Mouse (Mus musculus): ENCODE data around the gene Nyx.

The Nyx gene

GRCm38 (mm10) chrX:13482576-13482975 lies 16.7 kb downstream of the Nyx start:
- in situ Hi-C loops (cut with MboI; ENCODE audit: low pct_unique_long_range_greater_than_20kb in 1 of 2, low sequenced_read_pairs in 2 of 2, unreplicated experiment in 1 of 2) = loop anchor here in 1 of 2 experiments (25.0 kb wide), 1 partner anchor 570 kb away; no protein-coding TSS in a partner anchor

DNA sequence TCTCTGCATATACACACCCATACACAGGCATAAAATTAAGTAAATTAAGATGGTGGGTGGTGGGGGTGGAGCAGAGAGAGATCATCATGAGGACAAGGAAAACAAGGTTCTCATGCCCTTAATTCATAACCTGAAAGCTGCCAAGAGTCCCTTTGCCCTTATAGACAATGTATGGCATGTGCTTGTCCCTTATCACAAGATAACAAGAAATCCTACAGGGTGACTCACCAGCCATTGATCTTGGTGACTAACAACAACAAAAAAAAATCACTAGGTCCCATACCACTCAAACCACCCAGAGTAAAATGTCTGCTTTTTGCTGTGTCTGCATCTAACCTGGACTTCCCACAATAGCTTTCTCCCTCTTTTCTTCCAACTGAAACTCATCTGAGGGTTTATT lies 18.5 kb downstream of the Nyx start:
- in situ Hi-C loops (cut with MboI; ENCODE audit: low pct_unique_long_range_greater_than_20kb in 1 of 2, low sequenced_read_pairs in 2 of 2, unreplicated experiment in 1 of 2) = loop anchor here in 1 of 2 experiments (25.0 kb wide), 1 partner anchor 572 kb away; no protein-coding TSS in a partner anchor

DNA sequence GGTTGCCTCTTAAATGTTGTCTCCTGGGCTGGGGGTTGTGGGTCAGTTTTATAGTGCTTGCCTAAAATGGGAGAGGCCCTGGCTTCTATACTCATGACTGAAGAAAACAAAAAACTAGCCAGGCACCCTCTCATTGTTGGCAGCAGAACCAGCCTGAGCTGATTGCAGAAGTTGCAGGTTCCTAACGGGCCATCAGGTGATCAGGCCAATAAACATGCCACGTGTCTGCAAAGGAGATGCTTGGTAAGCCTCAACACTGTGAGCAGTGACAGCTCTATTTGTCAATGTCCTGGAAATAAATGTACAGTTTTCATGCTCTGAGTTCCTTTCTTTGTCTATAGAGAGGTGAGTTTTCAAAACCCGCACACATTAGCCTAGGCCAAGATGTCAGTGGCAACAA lies 23.1 kb downstream of the Nyx start:
- in situ Hi-C loops (cut with MboI; ENCODE audit: low pct_unique_long_range_greater_than_20kb in 1 of 2, low sequenced_read_pairs in 2 of 2, unreplicated experiment in 1 of 2) = loop anchor here in 1 of 2 experiments (25.0 kb wide), 1 partner anchor 577 kb away; no protein-coding TSS in a partner anchor

DNA sequence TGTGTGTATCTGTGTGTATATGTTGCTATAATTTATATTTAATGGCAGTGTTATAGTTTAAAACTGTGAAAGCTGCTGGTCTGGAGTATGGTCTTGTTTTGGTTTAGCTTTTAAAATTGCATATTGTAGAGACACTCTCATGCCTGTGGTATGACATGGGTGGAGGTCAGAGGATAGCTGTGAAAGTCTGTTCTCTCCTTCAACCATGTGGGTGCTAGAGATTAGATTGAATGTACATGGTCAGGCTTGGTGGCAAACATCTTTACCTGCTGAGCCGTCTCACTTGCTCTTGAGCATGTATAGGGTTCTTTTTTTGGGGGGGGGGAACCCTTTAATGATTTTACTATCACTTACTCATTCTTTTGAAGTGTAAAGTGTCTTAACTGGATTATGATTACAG lies 23.9 kb downstream of the Nyx start:
- in situ Hi-C loops (cut with MboI; ENCODE audit: low pct_unique_long_range_greater_than_20kb in 1 of 2, low sequenced_read_pairs in 2 of 2, unreplicated experiment in 1 of 2) = loop anchor here in 1 of 2 experiments (25.0 kb wide), 1 partner anchor 577 kb away; no protein-coding TSS in a partner anchor

DNA sequence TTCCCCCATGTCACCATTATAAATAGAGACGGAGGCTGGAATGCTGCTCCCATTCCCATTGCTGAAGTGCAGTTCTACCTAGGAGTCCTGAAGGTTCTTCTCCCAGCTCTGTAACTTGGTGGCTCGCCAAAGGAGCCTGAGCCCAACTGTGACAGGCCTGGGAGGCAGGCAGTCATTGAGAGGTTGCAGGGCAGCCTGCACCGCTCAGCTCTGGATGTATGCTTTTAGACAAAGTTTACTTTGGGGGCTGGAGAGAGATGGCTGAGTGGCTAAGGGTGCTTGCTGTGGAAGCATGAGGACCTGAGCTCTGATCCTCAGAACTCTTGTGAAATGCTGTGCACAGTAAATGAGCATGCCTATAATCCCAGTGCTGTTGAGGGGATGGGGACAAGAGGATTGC lies 25.0 kb downstream of the Nyx start:
- in situ Hi-C loops (cut with MboI; ENCODE audit: low pct_unique_long_range_greater_than_20kb in 1 of 2, low sequenced_read_pairs in 2 of 2, unreplicated experiment in 1 of 2) = loop anchor here in 1 of 2 experiments (25.0 kb wide), 1 partner anchor 579 kb away; no protein-coding TSS in a partner anchor

DNA sequence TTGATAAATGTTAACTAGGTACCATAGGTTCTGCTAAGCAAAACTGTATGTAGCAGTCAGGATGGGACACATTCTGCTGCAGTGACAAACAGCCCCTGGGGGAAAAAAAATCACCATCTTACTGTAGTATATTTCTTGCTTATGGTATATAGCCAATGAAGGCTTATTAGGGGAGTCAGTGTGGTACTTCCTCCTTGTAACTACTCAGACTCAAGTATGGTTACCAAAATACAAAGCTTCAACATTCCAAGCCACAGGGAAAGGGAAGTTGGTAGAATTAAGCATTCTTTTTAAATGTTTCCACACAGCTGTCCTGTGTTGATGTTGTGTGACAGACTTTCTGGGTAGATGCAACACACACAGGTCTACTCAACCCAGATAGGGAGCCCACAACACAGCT lies 27.0 kb downstream of the Nyx start:
- in situ Hi-C loops (cut with MboI; ENCODE audit: low pct_unique_long_range_greater_than_20kb in 1 of 2, low sequenced_read_pairs in 2 of 2, unreplicated experiment in 1 of 2) = loop anchor here in 1 of 2 experiments (25.0 kb wide), 1 partner anchor 581 kb away; no protein-coding TSS in a partner anchor

DNA sequence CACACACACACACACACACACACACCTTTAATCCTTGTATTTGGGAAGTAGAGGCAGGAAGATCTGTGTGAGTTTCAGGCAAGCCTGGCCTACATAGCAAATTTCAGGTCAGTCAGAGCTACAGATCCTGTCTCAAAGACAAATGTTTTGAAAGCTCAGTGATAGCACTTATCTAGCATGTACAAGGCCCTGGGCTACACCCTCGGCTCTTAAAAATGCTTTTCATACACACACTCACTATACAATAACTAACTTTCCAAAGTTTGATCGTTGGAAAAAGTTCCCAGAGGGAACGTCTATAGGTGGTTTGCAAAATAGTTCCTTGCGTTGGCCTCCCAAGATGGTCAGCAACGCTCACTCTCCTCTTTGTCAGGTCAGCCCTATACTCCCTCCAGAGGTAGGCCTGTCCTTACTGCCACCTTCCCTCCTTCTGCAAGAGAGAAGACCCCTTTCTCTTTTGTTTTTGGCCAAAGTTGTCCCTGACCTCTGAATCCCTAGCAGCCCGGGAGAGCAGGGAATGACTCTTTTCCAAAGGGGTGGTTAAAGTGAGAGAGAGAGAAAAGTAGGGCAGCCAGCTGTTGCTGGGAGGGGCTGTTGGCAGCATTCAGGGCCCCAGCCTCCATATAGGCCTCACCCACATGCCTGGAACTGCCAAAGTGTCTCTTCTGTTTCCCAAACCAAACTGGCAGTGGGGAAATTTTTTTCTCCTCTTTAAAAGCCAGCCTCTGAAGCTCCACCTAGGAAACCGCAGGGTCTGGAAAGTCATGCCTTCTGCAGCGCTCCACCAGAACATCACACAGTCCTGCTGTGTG lies 29.2 kb downstream of the Nyx start:
- in situ Hi-C loops (cut with MboI; ENCODE audit: low pct_unique_long_range_greater_than_20kb in 1 of 2, low sequenced_read_pairs in 2 of 2, unreplicated experiment in 1 of 2) = loop anchor here in 1 of 2 experiments (25.0 kb wide), 1 partner anchor 583 kb away; no protein-coding TSS in a partner anchor

DNA sequence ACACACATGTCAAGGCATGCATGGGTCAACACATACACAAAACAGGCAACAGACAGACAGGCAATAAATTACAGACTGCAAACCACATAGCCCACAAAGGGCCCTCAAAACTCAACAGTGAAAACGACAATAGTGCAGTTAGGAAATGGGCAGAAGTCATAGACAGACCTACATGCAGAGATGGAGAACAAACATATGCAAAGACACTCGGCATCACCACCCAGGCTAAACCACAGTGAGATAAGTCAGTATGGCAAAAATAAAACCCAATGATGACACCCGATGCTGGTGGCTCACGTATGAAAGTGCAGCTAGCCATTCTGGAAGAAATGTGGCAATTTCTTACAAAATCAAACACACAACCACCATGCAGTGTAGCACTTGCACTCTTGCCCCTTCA lies 34.4 kb downstream of the Nyx start:
- in situ Hi-C loops (cut with MboI; ENCODE audit: low pct_unique_long_range_greater_than_20kb in 1 of 2, low sequenced_read_pairs in 2 of 2, unreplicated experiment in 1 of 2) = no loop called here

GRCm38 (mm10) chrX:13502862-13503375 lies 37.0 kb downstream of the Nyx start:
- in situ Hi-C loops (cut with MboI; ENCODE audit: low pct_unique_long_range_greater_than_20kb in 1 of 2, low sequenced_read_pairs in 2 of 2, unreplicated experiment in 1 of 2) = no loop called here

- in situ Hi-C loops (cut with MboI; ENCODE audit: low pct_unique_long_range_greater_than_20kb in 1 of 2, low sequenced_read_pairs in 2 of 2, unreplicated experiment in 1 of 2) = no loop called here
Measured at GRCm38 (mm10) chrX:13504389-13504788, 38.5 kb downstream of the Nyx start.

DNA sequence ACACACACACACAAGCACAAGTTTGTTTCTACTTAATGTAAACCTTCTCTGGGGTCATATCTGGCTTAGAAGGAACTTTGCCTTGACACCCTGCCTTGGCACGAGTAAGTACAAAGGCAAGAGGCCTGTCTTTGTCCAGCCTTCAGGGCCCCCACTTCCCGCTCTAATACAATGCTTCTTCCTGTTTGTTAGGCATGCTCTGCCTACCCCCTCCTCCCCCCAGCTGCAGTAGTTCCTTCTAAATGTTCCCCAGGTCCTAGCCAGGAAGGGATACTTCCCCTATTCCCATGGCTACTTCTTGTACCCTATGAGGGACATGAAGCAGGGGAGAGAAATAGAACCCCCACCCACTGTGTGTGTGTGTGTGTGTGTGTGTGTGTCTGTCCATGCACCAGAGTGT lies 40.5 kb downstream of the Nyx start:
- in situ Hi-C loops (cut with MboI; ENCODE audit: low pct_unique_long_range_greater_than_20kb in 1 of 2, low sequenced_read_pairs in 2 of 2, unreplicated experiment in 1 of 2) = no loop called here

DNA sequence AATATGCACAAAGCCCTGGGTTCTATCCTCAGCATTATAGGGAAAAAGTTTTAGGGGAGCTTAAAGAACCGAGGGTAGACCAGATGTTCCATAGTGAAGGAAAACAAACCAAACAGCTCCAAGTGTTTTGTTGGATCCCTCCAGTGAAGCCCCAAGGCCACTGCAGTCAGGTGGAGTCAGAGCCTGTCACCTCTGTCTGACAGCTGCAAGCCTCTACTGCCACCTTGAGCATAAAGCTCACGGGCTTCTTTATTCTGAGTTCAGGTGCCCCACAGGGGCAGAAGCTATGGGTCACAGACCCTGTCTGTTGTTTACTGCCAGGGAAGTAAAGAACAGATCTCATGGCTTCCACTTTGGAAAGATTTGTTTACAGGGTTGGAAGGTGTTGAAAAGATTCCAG lies 47.2 kb downstream of the Nyx start:
- in situ Hi-C loops (cut with MboI; ENCODE audit: low pct_unique_long_range_greater_than_20kb in 1 of 2, low sequenced_read_pairs in 2 of 2, unreplicated experiment in 1 of 2) = no loop called here

DNA sequence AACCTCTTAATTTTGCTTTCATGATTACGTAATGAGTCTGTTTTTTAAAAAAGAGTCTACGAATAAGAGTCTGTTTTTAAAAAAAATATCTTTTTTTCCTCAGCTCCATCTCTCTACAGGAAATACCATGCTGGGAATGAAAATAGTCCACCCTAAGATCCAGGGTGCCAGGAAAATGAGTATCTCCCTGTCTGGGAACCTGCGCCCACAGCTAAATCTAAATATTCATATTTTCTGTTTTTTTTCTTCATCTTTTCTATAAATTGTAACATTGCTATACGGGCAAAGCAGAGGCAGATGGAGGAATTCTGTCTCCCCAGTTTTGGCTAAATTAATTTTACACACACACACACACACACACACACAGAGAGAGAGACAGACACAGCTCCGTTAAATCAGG lies 48.0 kb downstream of the Nyx start:
- in situ Hi-C loops (cut with MboI; ENCODE audit: low pct_unique_long_range_greater_than_20kb in 1 of 2, low sequenced_read_pairs in 2 of 2, unreplicated experiment in 1 of 2) = no loop called here

DNA sequence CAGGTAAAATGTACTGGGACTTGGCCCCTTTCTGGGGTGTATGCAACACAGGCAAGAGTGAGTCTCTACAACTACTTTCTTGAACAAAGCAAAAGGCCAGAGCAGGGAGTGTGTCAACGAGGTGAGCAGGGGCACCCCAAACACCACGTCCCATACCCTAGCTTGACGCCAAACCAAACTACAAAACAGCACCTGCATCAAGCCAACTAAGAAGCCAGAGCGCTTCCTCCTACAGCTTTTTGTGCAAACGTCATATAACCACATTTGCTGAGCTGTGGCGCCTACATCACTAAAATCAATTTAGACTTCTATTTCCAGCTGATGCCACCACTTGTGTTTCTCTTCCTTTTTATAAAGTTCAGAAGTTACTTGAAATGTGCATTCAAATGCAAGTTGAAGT lies 50.5 kb downstream of the Nyx start:
- in situ Hi-C loops (cut with MboI; ENCODE audit: low pct_unique_long_range_greater_than_20kb in 1 of 2, low sequenced_read_pairs in 2 of 2, unreplicated experiment in 1 of 2) = no loop called here

GRCm38 (mm10) chrX:13518019-13518418 lies 52.1 kb downstream of the Nyx start:
- in situ Hi-C loops (cut with MboI; ENCODE audit: low pct_unique_long_range_greater_than_20kb in 1 of 2, low sequenced_read_pairs in 2 of 2, unreplicated experiment in 1 of 2) = no loop called here

GRCm38 (mm10) chrX:13518781-13519407 lies 53.0 kb downstream of the Nyx start:
- in situ Hi-C loops (cut with MboI; ENCODE audit: low pct_unique_long_range_greater_than_20kb in 1 of 2, low sequenced_read_pairs in 2 of 2, unreplicated experiment in 1 of 2) = no loop called here

DNA sequence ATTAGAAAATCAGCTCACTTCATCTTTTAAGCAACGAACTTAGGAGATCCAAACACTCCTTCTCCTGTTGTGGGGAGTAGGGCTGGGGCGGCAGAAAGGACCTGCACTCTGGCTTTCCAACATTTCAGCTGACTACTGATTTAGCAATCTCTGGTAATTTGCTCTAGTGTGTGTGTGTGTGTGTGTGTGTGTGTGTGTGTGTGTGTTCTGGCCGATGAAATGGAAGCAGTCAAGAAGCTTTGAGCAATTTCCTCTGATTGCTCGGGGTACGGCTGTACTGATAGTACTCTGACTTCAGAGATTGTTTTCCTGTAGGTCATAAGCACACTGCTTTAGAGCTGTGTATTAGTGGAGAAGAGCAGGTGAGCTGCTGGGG lies 53.5 kb downstream of the Nyx start:
- in situ Hi-C loops (cut with MboI; ENCODE audit: low pct_unique_long_range_greater_than_20kb in 1 of 2, low sequenced_read_pairs in 2 of 2, unreplicated experiment in 1 of 2) = no loop called here

DNA sequence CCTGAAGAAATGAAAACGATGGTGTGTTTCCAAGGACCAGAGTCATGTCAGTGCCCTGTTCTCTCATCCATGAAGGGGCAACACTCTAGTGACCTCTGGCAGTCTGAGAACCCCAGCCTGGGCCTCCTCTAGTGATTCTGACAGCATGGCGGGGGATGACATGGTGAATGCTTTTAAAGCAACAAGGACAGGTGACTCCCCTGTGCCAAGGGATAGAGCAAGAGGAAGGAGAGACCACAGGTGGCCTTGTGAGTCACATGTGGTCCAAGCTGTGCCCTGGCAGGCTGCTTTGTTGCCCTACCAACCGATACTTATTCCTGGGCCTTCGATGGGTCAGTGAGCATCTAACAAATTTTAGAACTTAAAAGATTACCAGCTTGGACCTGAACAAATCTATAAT lies 54.7 kb downstream of the Nyx start:
- in situ Hi-C loops (cut with MboI; ENCODE audit: low pct_unique_long_range_greater_than_20kb in 1 of 2, low sequenced_read_pairs in 2 of 2, unreplicated experiment in 1 of 2) = no loop called here

DNA sequence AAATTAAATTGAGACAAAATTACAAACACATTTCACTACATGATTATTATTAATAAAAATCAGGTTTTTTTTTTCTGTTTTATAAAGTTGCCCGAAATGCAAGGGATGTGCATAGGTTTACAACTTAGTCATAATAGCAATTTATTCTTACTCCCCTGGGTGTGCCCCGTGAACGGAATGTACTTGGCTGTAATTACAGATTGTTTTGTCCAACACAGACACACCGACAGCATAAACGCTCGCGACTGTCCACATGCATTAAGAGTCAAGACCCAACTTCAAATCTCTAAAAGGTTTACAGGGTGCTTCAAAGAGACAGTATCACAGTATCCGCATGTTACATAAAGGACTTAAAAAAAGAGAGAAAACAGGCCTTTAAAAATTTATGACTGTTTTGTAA lies 55.4 kb downstream of the Nyx start:
- in situ Hi-C loops (cut with MboI; ENCODE audit: low pct_unique_long_range_greater_than_20kb in 1 of 2, low sequenced_read_pairs in 2 of 2, unreplicated experiment in 1 of 2) = no loop called here

All from mouse embryonic stem cell (cell line).